Mouse (Mus musculus): ENCODE data around the gene AC124502.3. TPM values are rescaled to one million over a fixed set of nuclear protein-coding genes. Genes with fewer than 3 reads are reported as not detected.
A peak's percentile ranks its signal among the peaks of the same experiment; 100 is the strongest.

AC124502.3 gene
- total RNA-seq (2014; rRNA removed) (2.1 and 3.7 TPM in 2 replicates), polyA plus RNA-seq (2012; rRNA removed) (0.07 and 0.09 TPM in 2 replicates)

DNA sequence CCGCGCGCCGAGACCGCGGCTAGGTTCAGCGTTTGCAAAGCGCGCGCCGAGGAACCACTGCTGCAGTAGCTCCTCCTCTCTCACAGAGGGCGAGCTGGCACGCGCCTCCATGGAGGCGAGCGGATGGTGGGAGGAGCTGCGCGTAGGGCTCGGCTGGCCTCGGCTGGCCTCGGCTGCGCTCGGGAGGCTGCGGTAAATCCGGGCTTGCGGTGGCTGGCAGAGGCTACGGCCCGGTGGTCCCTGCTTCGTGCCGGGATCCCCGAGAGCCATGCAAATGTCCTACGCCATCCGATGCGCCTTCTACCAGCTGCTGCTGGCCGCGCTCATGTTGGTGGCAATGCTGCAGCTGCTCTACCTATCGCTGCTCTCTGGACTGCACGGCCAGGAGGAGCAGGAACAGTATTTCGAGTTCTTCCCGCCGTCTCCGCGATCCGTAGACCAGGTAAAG, at the start of gene AC124502.3, which contains the start of gene B4gat1:
TSS of gene AC124502.3 (plus strand) at position 183 of the 448 bp plus-strand sequence.
TSS of gene B4gat1 (plus strand) at position 118 of the 448 bp plus-strand sequence.
- H3K9ac ChIP-seq (ENCODE audit: low read depth, low read length) = peak within 1 kb of the TSS; percentile 91
- peaks cover 9% of the 10 kb centered on the region; the same call in 1 of the 2 replicates for H3K79me2 ChIP-seq (ENCODE audit: control insufficient read depth, insufficient read depth, low read length)
- peak; percentile 63 for DNase-seq (ENCODE audit: extremely low read depth, low read depth, low spot score)
- H3K36me3 ChIP-seq (ENCODE audit: control insufficient read depth, insufficient read depth, low read length) = no peaks in the 10 kb centered on the region
- H3K27me3 ChIP-seq (ENCODE audit: control insufficient read depth, insufficient read depth, low read length) = no peaks in the 10 kb centered on the region
- H3K27ac ChIP-seq (replicated peaks; ENCODE audit: insufficient read depth, low read depth, low read length) = 0 out of 2 replicates have a peak within 1 kb of the TSS, but pooled peaks have one; percentile 9
- peaks cover 13% of the 10 kb centered on the region for H3K4me1 ChIP-seq (ENCODE audit: control insufficient read depth, insufficient read depth, low read length)
- TF ChIP-seq CTCF (IDR thresholded peaks at IDR 0.05; ENCODE audit: low read depth, low read length) (peak; percentile 33; the same call in 1 of the 2 replicates), POLR2A (IDR thresholded peaks at IDR 0.05; ENCODE audit: extremely low read depth, insufficient read depth, low read length) (0 out of 2 replicates have a peak, but pooled peaks have one; percentile 21)
- peak within 1 kb of the TSS; percentile 85 for H3K4me3 ChIP-seq (ENCODE audit: insufficient read depth, low read depth, low read length)
- WGBS = under 1% methylated on average over 44 of the region's 44 CpGs

DNA sequence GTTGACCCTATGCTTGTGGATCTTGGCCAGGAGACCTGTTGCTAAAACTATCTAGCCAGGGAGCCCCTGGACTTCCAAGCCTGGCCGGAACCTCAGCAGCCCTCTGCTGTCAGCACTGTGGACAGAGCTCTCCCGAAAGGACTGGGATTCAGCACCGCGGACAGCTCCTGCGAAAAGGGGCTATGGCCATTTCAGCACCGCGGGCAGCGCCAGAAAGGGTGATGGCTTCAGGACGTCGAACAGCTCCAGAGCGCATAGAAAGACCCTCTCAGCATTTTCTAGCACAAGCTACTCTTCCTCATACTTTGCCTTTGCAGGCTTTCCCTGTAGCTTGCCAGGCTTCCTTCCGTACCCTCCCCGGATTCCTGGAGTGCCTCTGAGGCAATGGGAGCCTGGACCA, 49.7 kb upstream of the AC124502.3 start:
- TF ChIP-seq POLR2A (IDR thresholded peaks at IDR 0.05; ENCODE audit: extremely low read depth, insufficient read depth, low read length) (no peak), CTCF (IDR thresholded peaks at IDR 0.05; ENCODE audit: low read depth, low read length) (peak; percentile 63)
- no peaks in the 10 kb centered on the region for H3K4me1 ChIP-seq (ENCODE audit: control insufficient read depth, insufficient read depth, low read length)
- WGBS = 6% methylated on average over 13 of the region's 13 CpGs
- peaks cover 6% of the 10 kb centered on the region; the same call in 1 of the 2 replicates for H3K27me3 ChIP-seq (ENCODE audit: control insufficient read depth, insufficient read depth, low read length)
- peak; percentile 45 for DNase-seq (ENCODE audit: extremely low read depth, low read depth, low spot score)
- no peaks in the 10 kb centered on the region for H3K79me2 ChIP-seq (ENCODE audit: control insufficient read depth, insufficient read depth, low read length)
- H3K4me3 ChIP-seq (ENCODE audit: insufficient read depth, low read depth, low read length) = no peak overlapping the region
- H3K36me3 ChIP-seq (ENCODE audit: control insufficient read depth, insufficient read depth, low read length) = no peaks in the 10 kb centered on the region
- no peak overlapping the region for H3K9ac ChIP-seq (ENCODE audit: low read depth, low read length)
- no peak overlapping the region for H3K27ac ChIP-seq (replicated peaks; ENCODE audit: insufficient read depth, low read depth, low read length)

DNA sequence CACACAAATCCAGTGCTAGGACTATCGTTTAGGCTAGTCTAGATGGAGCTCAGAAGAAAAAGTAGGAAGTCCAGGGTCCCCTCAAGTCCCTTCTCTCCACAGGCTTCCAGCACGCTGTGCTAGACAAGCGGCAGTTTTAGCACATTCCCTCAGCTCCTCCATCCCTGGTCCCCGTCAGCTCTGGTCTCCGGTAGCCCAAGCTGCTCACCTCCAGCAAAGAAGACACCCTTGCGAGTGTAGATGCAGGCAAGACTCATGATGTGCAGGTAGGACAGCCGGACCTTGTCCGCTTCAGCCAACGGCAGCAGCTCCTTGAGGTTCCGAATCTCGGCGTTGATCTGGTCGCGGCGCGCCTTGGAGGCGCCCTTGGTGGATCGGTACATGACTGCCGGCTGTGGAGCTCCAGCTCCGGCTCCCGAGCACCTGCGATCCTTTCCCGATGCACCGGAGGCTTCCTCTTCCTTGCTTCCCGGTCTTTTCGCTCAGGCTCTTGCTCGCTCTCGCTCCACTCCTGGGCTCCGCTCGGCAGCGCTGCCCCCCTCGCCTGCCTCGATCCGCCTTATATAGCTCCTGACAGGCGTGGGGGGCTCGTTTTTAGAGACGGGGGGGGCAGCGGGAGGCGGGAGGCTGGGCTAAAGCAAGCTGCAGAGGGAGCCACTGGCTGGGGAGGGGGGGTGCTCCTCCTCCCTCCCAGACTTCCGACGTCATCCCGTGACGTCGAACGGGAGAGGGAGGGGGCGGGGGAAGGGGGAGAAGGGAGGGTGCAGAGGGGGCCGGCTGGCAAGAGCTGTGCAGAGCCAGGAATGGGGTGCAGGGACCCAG, 49.0 kb upstream of the AC124502.3 start:
- Histone ChIP-seq H3K27ac (replicated peaks; ENCODE audit: insufficient read depth, low read depth, low read length) (no peak overlapping the region), H3K79me2 (ENCODE audit: control insufficient read depth, insufficient read depth, low read length) (no peaks in the 10 kb centered on the region), H3K4me3 (ENCODE audit: insufficient read depth, low read depth, low read length) (no peak overlapping the region), H3K4me1 (ENCODE audit: control insufficient read depth, insufficient read depth, low read length) (no peaks in the 10 kb centered on the region), H3K27me3 (ENCODE audit: control insufficient read depth, insufficient read depth, low read length) (peaks cover 6% of the 10 kb centered on the region; the same call in 1 of the 2 replicates), H3K36me3 (ENCODE audit: control insufficient read depth, insufficient read depth, low read length) (no peaks in the 10 kb centered on the region), H3K9ac (ENCODE audit: low read depth, low read length) (no peak overlapping the region)
- 28% methylated on average over 47 of the region's 47 CpGs for WGBS
- TF ChIP-seq CTCF (IDR thresholded peaks at IDR 0.05; ENCODE audit: low read depth, low read length) (no peak), POLR2A (IDR thresholded peaks at IDR 0.05; ENCODE audit: extremely low read depth, insufficient read depth, low read length) (no peak)
- DNase-seq (ENCODE audit: extremely low read depth, low read depth, low spot score) = no peak

DNA sequence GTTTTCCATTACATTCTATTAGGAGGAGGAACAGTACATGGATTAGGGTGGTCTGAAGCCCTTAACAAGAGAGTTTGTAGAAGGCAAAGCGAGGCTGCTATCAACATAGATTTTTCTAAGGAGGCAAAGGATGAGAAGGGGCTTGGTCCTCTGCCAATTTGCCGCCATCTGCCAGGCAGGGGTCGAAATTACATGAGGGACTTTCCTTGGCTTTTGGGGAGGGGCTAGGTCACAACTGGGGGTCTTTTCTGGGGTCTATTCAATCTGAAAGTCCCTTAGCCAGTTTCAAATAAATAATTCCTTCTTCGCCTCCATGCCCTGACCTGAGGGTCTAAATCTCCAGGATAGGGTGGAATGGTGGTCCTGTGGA, 48.5 kb upstream of the AC124502.3 start, which contains the start of gene Npas4:
TSS of gene Npas4 (minus strand) at position 61 of the 370 bp plus-strand sequence.
- Histone ChIP-seq H3K27me3 (ENCODE audit: control insufficient read depth, insufficient read depth, low read length) (peaks cover 6% of the 10 kb centered on the region; the same call in 1 of the 2 replicates), H3K4me1 (ENCODE audit: control insufficient read depth, insufficient read depth, low read length) (no peaks in the 10 kb centered on the region)

DNA sequence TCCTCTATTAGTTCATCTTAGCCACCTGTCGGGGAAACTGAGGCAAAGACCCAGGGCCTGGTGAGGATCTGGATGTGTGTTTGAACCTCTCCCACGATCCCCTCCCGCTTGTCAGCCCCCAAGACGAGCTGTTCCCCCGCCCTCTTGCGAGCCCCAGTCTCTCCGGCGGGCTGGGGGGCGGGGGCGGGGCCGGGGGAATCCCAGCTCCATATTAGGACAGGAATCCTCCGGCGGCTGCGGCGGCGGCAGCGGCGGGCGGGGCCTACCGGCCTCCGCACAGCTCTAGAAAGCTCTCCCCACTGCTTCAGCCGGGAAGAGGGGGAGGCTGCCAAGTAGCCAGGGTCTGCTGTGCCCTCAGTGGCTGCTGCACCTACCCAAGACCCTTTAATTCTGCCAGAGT, 48.0 kb upstream of the AC124502.3 start:
- no peaks in the 10 kb centered on the region for H3K36me3 ChIP-seq (ENCODE audit: control insufficient read depth, insufficient read depth, low read length)
- H3K27me3 ChIP-seq (ENCODE audit: control insufficient read depth, insufficient read depth, low read length) = peaks cover 6% of the 10 kb centered on the region; the same call in 1 of the 2 replicates
- H3K79me2 ChIP-seq (ENCODE audit: control insufficient read depth, insufficient read depth, low read length) = no peaks in the 10 kb centered on the region
- no peak for TF ChIP-seq CTCF (IDR thresholded peaks at IDR 0.05; ENCODE audit: low read depth, low read length)
- no peaks in the 10 kb centered on the region for H3K4me1 ChIP-seq (ENCODE audit: control insufficient read depth, insufficient read depth, low read length)
- DNase-seq (ENCODE audit: extremely low read depth, low read depth, low spot score) = no peak
- WGBS = 5% methylated on average over 22 of the region's 22 CpGs
- no peak overlapping the region for H3K9ac ChIP-seq (ENCODE audit: low read depth, low read length)
- no peak overlapping the region for H3K27ac ChIP-seq (replicated peaks; ENCODE audit: insufficient read depth, low read depth, low read length)
- H3K4me3 ChIP-seq (ENCODE audit: insufficient read depth, low read depth, low read length) = no peak overlapping the region

More for the DNA sequence above, 48.5 kb upstream of the AC124502.3 start, which contains the start of gene Npas4:
- H3K9ac ChIP-seq (ENCODE audit: low read depth, low read length) = no peak within 1 kb of the TSS
- WGBS = 29% methylated on average over 4 of the region's 4 CpGs
- H3K4me3 ChIP-seq (ENCODE audit: insufficient read depth, low read depth, low read length) = no peak within 1 kb of the TSS
- no peaks in the 10 kb centered on the region for H3K79me2 ChIP-seq (ENCODE audit: control insufficient read depth, insufficient read depth, low read length)
- no peak within 1 kb of the TSS for H3K27ac ChIP-seq (replicated peaks; ENCODE audit: insufficient read depth, low read depth, low read length)
- H3K36me3 ChIP-seq (ENCODE audit: control insufficient read depth, insufficient read depth, low read length) = no peaks in the 10 kb centered on the region
- TF ChIP-seq CTCF (IDR thresholded peaks at IDR 0.05; ENCODE audit: low read depth, low read length) (no peak), POLR2A (IDR thresholded peaks at IDR 0.05; ENCODE audit: extremely low read depth, insufficient read depth, low read length) (no peak)
- DNase-seq (ENCODE audit: extremely low read depth, low read depth, low spot score) = no peak

Measured in liver, adult 2 months (tissue).